Mouse (Mus musculus): Measurements from ENCODE around the gene Scn1a. TPM values are rescaled to one million over a fixed set of nuclear protein-coding genes. Genes with fewer than 3 reads are reported as not detected.

Scn1a gene
- total RNA-seq, 2 experiments from 2014 or later: 0.10 TPM; not detected in 1

DNA sequence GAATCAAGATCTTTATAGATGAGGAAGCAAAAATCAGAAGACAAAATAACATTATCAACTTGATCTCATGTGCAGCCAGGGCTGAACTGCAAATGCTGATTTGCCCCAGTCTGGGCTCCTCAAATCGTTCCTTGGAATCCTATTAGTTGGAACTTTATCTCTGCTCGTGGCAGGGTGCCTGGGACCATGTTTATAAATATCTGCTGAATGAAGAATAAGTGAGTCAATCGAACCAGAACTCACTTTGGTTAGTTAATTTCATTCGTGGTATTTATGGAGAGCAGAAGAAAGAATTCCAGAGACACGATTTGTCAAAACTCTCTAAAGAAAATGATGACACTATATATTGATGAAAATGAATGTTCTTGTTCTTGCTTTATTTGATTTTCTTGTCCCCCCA, 48.1 kb downstream of the Scn1a start:
- DNase-seq: no peak
- H3K27ac ChIP-seq: no peak overlapping the region
- TF ChIP-seq CTCF (IDR thresholded peaks at IDR 0.05): no peak
- intact Hi-C loops (cut with DNase I): no loop called here
- H3K4me3 ChIP-seq: no peak overlapping the region

DNA sequence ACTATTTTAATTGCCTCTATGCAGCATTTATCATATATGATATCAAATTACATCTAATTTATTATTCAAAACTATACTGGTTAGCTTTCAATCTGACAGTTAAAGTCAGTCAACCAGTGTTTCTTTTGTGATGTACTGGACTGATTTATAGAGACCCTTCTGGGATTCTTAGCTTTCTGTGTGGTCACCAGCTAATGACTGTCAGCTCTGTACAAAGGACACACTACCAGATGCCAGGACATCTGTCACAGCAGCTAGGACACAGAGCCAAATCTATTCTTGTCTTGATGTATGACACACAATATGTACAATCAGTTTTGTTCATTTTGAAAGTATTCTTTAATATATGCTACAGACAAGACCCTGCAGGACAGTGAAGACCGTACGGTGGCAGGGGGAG, 72.7 kb downstream of the Scn1a start:
- DNase-seq: no peak
- intact Hi-C loops (cut with DNase I): no loop called here
- H3K27ac ChIP-seq: no peak overlapping the region
- no peak for TF ChIP-seq CTCF (IDR thresholded peaks at IDR 0.05)
- H3K4me3 ChIP-seq: no peak overlapping the region

DNA sequence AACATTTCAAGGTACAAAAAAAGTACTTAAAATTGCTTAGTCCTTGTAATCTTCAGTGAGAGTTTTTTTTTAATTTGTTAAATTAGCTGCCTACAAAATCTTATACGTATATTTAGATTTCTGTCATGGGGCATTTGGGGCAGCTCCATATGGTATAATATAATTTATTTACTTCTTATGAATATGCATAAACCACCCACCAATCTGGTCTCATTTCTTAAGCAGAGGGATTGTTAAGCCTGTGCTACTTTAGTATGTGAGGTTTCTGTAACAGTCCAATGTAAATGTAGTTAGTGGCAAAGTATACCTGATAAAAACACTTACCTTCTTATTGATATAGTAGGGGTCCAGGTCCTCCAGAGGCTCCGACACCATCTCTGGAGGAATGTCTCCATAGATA, 90.0 kb downstream of the Scn1a start:
- intact Hi-C loops (cut with DNase I): no loop called here
- Histone ChIP-seq H3K27ac (no peak overlapping the region), H3K4me3 (no peak overlapping the region)
- no peak for TF ChIP-seq CTCF (IDR thresholded peaks at IDR 0.05)
- no peak for DNase-seq

DNA sequence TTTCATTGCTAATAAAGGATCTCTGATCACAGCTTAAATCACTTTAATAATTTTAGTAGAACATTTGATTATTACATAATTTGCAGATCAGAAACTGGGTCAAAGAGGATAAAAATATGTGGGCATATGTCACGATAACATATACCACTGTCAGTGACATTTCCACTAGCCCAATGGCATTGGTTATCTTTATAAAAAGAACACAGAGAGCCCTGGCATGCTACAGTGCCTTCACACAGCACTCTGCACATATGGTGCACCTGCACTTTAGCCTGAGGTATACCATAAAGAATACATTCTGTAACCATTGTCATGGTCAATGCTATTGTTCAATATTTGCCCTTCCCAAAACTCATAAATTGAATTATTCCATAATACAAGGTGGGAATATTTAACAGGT, 94.0 kb downstream of the Scn1a start:
- no peak for DNase-seq
- Histone ChIP-seq H3K4me3 (no peak overlapping the region), H3K27ac (no peak overlapping the region)
- intact Hi-C loops (cut with DNase I): no loop called here
- TF ChIP-seq CTCF (IDR thresholded peaks at IDR 0.05): no peak

DNA sequence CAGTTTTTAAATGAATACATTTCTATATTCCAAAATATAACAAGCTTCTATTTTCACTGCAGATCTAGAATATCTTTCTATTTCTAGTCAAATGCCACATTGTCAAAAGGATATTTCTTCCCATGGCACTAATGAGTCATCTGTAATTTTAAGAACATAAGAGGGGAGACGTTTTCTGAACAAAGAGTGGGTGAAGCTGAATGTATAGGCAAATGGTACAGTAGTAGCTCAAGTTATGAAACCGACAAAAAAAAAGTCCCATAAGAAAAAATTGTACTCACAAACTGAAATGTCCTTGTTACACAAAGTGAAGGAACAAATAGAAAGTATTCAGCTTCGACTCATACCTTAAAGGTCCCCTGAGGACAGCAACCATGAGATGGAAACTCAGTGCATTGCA, 94.5 kb downstream of the Scn1a start:
- H3K4me3 ChIP-seq: no peak overlapping the region
- intact Hi-C loops (cut with DNase I): no loop called here

DNA sequence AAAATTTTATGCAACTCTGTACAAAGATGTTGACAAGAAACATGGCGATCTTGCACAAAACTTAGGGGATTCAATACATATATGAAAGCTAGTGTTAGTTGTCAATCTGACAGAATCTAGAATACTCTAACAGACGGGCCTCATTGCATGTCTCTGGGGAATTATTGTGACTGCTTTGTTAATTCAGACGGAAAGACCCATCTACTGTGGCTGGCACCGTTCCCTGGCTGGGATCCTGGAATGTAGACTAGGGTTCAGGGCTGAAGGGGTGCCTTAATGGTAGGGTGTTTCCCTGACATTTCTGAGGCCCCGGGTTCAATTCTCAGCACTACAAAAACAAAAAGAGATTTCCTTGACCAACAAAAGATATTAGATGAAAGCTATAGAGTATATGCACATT, 103.2 kb downstream of the Scn1a start:
- no peak overlapping the region for H3K27ac ChIP-seq
- no peak for DNase-seq
- no peak for TF ChIP-seq CTCF (IDR thresholded peaks at IDR 0.05)
- no peak overlapping the region for H3K4me3 ChIP-seq
- intact Hi-C loops (cut with DNase I): no loop called here

More for the DNA sequence above, 94.5 kb downstream of the Scn1a start:
- TF ChIP-seq CTCF (IDR thresholded peaks at IDR 0.05): no peak
- H3K27ac ChIP-seq: no peak overlapping the region
- no peak for DNase-seq

DNA sequence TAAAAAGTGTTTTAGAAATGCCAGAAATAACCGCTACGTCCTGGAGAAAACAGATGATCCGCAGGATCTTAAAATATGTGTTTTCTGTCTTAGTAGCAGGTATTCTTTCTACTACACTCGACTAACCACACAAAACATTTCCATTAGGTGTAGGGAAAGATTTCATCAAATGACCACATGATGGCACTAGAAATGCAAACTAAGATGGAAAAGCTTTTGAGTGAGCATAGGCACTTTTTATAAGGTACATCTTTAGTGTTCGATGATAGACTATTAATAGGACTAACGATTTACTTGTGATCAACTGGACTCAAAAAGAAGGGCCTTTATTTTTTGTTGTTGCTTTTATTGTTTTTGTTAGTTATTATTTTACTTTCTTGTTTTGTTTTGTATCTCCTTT, 104.2 kb downstream of the Scn1a start:
- intact Hi-C loops (cut with DNase I): no loop called here
- peak; percentile 22; the same call in 1 of the 2 replicates for TF ChIP-seq CTCF (IDR thresholded peaks at IDR 0.05)

DNA sequence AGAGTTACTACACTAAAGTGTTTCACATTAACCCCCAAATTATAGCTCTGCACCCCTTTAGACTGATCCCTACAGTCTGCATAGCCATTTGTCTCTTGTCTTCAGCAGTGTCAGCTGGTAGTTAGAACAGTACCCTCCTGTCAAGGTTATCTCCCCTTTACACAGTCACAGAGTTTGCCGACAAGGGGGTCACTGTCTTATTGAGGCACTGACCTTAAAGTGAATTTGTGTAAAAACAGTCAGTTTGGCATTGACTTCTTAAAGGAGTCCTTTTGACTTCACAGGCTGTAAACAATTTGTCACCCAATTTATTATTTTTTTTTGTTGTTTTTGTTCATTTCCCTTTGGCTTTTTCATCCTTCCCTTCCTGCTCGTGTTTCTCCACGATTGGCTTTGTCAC, 168.1 kb downstream of the Scn1a start:
- H3K27ac ChIP-seq: no peak overlapping the region
- H3K4me3 ChIP-seq: no peak overlapping the region
- DNase-seq: no peak
- no peak for TF ChIP-seq CTCF (IDR thresholded peaks at IDR 0.05)
- intact Hi-C loops (cut with DNase I): no loop called here

More for the DNA sequence above, 104.2 kb downstream of the Scn1a start:
- DNase-seq: no peak
- Histone ChIP-seq H3K27ac (no peak overlapping the region), H3K4me3 (no peak overlapping the region)

DNA sequence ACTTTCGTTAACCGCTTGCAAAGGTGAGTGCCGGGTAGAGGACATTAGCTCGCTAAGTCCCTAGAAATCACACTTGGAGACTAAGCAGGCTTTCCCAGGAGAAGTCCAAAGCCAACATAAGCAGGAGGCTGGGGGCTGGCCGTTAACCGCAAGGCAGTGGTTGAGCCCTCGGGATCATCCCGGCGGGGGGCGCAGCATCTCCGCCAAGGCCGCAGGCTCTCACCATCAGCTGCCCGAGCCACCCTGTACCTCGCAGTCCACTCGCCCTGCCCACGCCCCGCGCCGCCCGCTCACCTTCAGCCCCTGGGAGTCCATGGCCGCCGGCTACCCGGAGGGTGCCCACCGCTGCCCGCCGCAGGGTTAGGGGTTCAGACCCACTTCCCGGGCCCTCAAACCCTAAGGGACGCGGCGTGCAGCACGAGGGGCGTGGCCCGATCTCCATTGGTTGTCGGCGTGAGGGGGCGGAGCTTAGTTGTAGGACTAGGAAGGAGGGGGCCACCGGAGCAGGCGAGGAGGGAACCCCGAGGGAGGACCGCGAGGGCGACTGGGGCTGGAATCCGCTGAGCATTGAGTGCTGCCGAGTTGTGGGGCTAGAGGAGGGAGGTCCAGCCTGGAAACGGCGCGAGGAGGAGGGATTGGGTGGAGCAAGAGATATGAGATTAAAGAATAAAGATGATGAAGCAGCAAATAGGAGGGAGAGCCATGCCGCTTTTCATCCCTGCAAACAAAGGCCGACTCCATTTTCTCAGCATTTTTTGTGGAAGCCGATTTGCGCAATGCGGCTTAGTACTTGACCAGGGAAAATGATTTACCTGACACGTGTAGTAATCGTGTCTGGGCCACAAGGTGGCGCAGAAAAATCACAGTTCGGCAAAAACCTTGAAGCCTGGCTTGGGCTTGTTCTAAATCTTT, 184.2 kb downstream of the Scn1a start, which contains the start of gene Ttc21b:
TSS of gene Ttc21b (minus strand) at position 398 of the 912 bp plus-strand sequence.
- intact Hi-C loops (cut with DNase I): loop anchor here (1.0 kb wide), 1 partner anchor 154 kb away; no protein-coding TSS in a partner anchor
- DNase-seq: peak; percentile 95
- peak within 1 kb of the TSS; percentile 67 for H3K27ac ChIP-seq
- peak; percentile 76 for TF ChIP-seq CTCF (IDR thresholded peaks at IDR 0.05)
- H3K4me3 ChIP-seq: peak within 1 kb of the TSS; percentile 81

DNA sequence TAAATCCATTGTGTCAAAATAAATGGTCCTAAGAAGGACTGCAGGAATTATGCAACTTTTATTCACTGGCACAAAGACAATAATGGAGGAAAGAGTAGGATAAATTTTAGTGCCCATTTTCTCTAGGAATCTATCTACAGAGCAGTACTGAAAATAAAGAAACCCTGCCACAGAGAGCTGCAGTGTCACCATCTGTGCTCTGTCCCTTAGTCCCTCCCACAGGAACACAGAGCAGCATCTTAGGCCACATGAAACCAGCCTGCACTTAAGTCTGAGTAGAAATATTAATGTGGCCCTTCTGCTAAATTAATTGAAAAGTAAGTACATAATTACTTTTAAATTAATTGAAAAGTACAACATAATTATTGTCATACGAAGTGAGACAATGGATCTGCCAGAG, 196.6 kb downstream of the Scn1a start:
- no peak for DNase-seq
- intact Hi-C loops (cut with DNase I): no loop called here
- TF ChIP-seq CTCF (IDR thresholded peaks at IDR 0.05): no peak
- no peak overlapping the region for H3K27ac ChIP-seq
- H3K4me3 ChIP-seq: no peak overlapping the region

DNA sequence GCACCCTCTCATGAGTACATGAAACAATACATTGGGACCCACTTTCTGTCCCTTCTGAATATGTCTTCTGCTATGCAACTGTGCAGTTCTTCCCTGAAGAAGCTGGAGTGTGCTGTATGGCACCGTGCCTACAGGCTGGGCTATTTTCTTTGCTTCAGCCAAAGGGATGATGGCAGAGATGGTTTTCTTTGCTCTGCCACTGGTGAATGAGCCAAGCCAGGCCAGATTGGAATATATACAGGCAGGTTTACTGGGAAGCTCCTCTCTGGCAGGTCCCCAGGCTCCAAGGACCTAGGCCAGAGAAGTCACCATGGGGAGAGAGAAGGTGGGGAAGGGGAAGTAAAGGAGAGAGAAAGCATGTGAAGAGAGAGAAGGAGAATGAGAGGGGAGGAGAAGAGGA, 200.3 kb downstream of the Scn1a start:
- no peak for TF ChIP-seq CTCF (IDR thresholded peaks at IDR 0.05)
- intact Hi-C loops (cut with DNase I): no loop called here
- DNase-seq: no peak
- no peak overlapping the region for H3K4me3 ChIP-seq
- no peak overlapping the region for H3K27ac ChIP-seq

DNA sequence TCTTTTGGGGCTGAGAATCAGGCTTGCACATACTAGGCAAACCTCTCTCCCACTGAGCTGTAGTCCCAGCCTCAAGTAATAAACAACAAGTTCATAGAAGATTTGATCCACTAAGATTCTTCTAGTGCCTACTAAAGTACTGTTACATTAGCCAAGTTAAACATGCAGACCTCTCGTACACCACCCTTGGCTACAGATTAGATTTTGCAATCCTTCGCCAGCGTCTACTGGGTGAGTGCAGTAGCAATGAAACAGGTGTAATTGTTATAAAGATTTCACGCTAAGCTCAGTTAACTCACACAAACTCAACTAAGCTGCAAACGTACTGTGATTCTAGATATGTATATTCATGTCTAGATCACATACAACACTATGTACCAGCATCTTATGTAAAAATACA, 201.8 kb downstream of the Scn1a start:
- TF ChIP-seq CTCF (IDR thresholded peaks at IDR 0.05): no peak
- Histone ChIP-seq H3K27ac (no peak overlapping the region), H3K4me3 (no peak overlapping the region)
- no peak for DNase-seq
- intact Hi-C loops (cut with DNase I): no loop called here

DNA sequence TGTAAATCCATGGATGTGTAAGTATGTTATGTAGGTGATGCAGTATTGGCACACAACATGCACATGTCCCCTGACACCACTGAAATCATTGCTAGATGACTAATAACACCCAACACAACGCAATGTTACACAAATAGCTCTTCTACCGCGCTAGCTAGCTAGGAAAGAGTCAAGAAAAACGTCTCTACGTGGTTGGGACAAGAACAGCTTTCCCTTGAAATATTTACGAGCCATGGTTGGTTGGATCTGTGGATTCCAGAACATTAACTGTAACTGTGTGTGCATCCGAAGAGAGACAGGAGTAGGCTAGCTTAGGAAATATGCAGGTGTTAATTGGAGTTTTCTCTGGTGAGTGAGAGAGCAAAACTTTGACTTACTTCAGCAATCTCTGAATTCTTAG, 219.7 kb downstream of the Scn1a start:
- Histone ChIP-seq H3K27ac (no peak overlapping the region), H3K4me3 (no peak overlapping the region)
- DNase-seq: no peak
- no peak for TF ChIP-seq CTCF (IDR thresholded peaks at IDR 0.05)
- intact Hi-C loops (cut with DNase I): no loop called here

Other genes starting within 250 kb of the Scn1a start
- gene Ttc21b, start 184.2 kb downstream of the Scn1a start, total RNA-seq (2021): 1 to 10 TPM; 1.3 to 1.4 TPM
- under 1 TPM in 1 of 2 experiments, not detected in 1; 0.03 TPM for gene Scn9a, start 194.1 kb upstream of the Scn1a start, total RNA-seq (2021)